Mouse (Mus musculus) spleen, adult 2 months (tissue): ENCODE measurements around the gene Epha6. TPM values are rescaled to one million over a fixed set of nuclear protein-coding genes. Genes with fewer than 3 reads are reported as not detected.
"Not testable (repeated sequence)": the region's sequence is repeated elsewhere in the genome, so short reads cannot be mapped to it uniquely, and the experiment has no call there.

Experiments used
- DNase-seq, 2 experiments: peaks; one replicate each; pipeline versions ENCODE4 v3.0.0 to v3.0.0-alpha.2; 2012 to 2021; ENCODE audit warnings: low spot score in 2 of 2, low read depth in 1 of 2
- H3K27ac ChIP-seq: fragments of 200-500 bp; 2 replicates; pipeline ENCODE4 v1.5.1; 2012; ENCODE audit warnings: low read length, inconsistent platforms; ENCODE audit not compliant: insufficient read depth
- H3K27me3 ChIP-seq: fragments of 200-500 bp; 2 replicates; pipeline ENCODE4 v1.6.1; 2012; ENCODE audit warnings: mild to moderate bottlenecking, moderate library complexity, low read length, inconsistent platforms; ENCODE audit not compliant: control insufficient read depth, insufficient read depth
- H3K36me3 ChIP-seq: fragments of 200-500 bp; 2 replicates; pipeline ENCODE4 v1.6.1; 2012; ENCODE audit warnings: mild to moderate bottlenecking, low read length, inconsistent platforms; ENCODE audit not compliant: control insufficient read depth, insufficient read depth
- H3K4me1 ChIP-seq: fragments of 200-500 bp; 2 replicates; pipeline ENCODE4 v1.6.1; 2011; ENCODE audit warnings: inconsistent platforms; ENCODE audit not compliant: control insufficient read depth, insufficient read depth, insufficient read length
- H3K4me3 ChIP-seq: fragments of 200-500 bp; 2 replicates; pipeline ENCODE4 v1.5.1; 2011; ENCODE audit warnings: mild to moderate bottlenecking, inconsistent platforms; ENCODE audit not compliant: insufficient read depth, insufficient read length; ENCODE audit errors: extremely low read depth
- CTCF ChIP-seq: fragments of 200-500 bp; IDR thresholded peaks from 2 replicates; pipeline ENCODE4 v1.5.1; 2011; ENCODE audit warnings: mild to moderate bottlenecking, inconsistent platforms; ENCODE audit not compliant: insufficient read depth, insufficient read length, insufficient replicate concordance; ENCODE audit errors: extremely low read depth
- POLR2A ChIP-seq: fragments of 200-500 bp; IDR thresholded peaks from 2 replicates; pipeline ENCODE4 v1.6.1; 2011; ENCODE audit warnings: low read depth, low read length, inconsistent platforms
- WGBS: fragments of 180-500 bp; shearing (Covaris S2); methylation state at CpG from one replicate; pipeline ENCODE4 v1.1.7; 2018; 5-methylcytosine and 5-hydroxymethylcytosine counted together
- polyA plus RNA-seq: library from polyadenylated mRNA; depleted of rRNA; stranded (reverse); fragments of >200 nt; gene quantifications from 2 replicates; pipeline ENCODE4 v1.2.3, GENCODE M21; 2012

Gene Epha6
- polyA plus RNA-seq, 1 experiment = not detected

DNA sequence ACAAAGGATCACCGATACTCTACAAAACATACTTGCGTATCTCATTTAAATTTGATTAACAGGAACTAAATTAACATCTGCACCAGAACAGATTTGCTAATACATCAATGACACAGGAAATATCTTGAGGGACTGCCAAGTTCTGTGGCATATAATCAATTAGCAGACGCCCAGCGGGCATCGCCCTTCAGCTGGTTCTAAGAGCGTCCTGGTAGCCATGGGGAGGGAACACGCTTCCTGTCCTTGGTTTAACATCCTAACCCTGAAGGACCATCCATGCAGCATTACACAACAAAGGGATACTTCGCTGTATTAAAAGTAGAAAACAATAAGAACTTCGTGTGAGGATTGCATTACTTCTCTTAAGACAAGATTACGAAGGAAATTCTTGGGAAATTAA is 769.0 kb downstream of the Epha6 start:
- Histone ChIP-seq H3K27me3 (no peaks in the 10 kb centered on the region), H3K36me3 (no peaks in the 10 kb centered on the region), H3K4me1 (no peaks in the 10 kb centered on the region), H3K4me3 (no peak overlapping the region), H3K27ac (no peak overlapping the region)
- WGBS = 88% methylated on average over 10 of the region's 10 CpGs
- DNase-seq = no peak
- TF ChIP-seq CTCF (no peak), POLR2A (no peak)

DNA sequence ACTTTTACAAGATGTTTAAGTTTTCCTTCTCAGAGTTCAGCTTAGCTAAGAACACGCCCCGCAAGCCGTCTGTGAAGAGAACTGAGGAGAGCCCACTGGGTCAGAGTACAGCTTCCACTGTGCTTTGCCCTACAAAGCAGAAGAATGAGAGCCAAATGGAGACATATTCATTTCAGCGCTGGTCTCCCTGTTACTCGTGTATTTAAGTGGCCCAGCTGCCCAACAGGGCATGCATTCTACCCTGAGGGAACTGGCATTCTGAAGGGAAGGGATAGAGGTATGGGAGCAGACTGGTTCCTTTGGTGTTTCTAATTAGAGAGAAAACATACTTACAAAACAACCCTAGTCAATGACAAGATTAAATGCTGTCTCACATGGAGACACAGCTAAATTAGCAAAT is 772.9 kb downstream of the Epha6 start:
- Histone ChIP-seq H3K4me1 (no peaks in the 10 kb centered on the region), H3K27me3 (no peaks in the 10 kb centered on the region), H3K36me3 (no peaks in the 10 kb centered on the region), H3K4me3 (no peak overlapping the region), H3K27ac (no peak overlapping the region)
- no peak for DNase-seq
- TF ChIP-seq CTCF (no peak), POLR2A (no peak)
- 73% methylated on average over 5 of the region's 5 CpGs for WGBS

DNA sequence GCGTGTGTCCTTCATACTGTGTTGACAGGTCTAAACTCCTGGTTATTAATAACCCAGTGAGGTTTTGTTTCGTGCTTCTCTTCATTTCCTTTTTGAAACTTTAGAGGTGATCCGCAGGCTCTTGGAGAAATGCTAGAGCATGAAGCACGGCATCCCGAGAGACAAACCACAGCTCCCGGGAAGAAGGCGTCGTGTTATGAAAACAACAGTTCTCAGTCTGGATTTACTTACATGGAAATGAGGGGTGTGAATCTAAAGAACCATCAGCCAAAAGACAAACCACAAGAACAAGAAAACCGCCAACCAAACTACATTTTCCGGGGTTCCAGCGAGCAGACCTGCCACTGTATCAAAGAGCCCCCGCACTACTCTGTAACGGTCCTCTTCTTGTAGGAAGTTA is 775.7 kb downstream of the Epha6 start:
- TF ChIP-seq CTCF = no peak
- no peak for TF ChIP-seq POLR2A
- Histone ChIP-seq H3K4me3 (no peak overlapping the region), H3K4me1 (no peaks in the 10 kb centered on the region), H3K27ac (no peak overlapping the region), H3K36me3 (no peaks in the 10 kb centered on the region), H3K27me3 (no peaks in the 10 kb centered on the region)
- DNase-seq = no peak
- 88% methylated on average over 13 of the region's 13 CpGs for WGBS

GRCm38 (mm10) chr16:59799790-59800189 is 805.5 kb downstream of the Epha6 start:
- 75% methylated on average over 4 of the region's 4 CpGs for WGBS
- not testable (repeated sequence) for DNase-seq, H3K27ac ChIP-seq, H3K27me3 ChIP-seq, H3K36me3 ChIP-seq, H3K4me3 ChIP-seq, H3K4me1 ChIP-seq

DNA sequence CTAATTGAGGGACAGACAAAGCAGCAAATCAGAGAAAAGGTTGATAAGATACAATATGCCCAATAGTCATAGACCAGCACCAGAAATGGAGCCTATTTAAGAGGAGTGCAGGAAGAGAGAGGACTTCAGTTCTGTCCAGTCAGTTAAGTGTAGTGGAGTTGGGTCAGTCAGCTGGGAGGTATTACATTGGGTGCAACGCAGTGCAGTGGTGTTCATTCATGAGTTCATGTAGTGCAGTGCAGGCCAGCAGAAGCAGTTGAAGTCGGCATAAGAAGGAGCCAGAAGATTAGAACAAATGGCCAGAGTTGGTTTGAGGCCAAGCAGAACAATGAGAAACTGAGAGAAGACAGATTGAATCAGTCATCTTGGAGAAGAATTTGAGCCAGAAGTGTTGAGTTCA is 833.0 kb downstream of the Epha6 start:
- 79% methylated on average over 2 of the region's 2 CpGs for WGBS
- H3K4me3 ChIP-seq = no peak overlapping the region

GRCm38 (mm10) chr16:59770421-59770820 is 834.9 kb downstream of the Epha6 start:
- Histone ChIP-seq H3K4me1 (no peaks in the 10 kb centered on the region), H3K36me3 (no peaks in the 10 kb centered on the region), H3K27me3 (no peaks in the 10 kb centered on the region), H3K27ac (no peak overlapping the region), H3K4me3 (no peak overlapping the region)
- TF ChIP-seq CTCF (no peak), POLR2A (no peak)
- 89% methylated on average over 1 of the region's 1 CpGs for WGBS
- DNase-seq = no peak

More for the DNA sequence above, 833.0 kb downstream of the Epha6 start:
- Histone ChIP-seq H3K36me3 (no peaks in the 10 kb centered on the region), H3K27me3 (no peaks in the 10 kb centered on the region), H3K27ac (no peak overlapping the region), H3K4me1 (no peaks in the 10 kb centered on the region)
- no peak for DNase-seq
- TF ChIP-seq POLR2A (no peak), CTCF (no peak)

GRCm38 (mm10) chr16:59769936-59770335 is 835.4 kb downstream of the Epha6 start:
- Histone ChIP-seq H3K4me1 (no peaks in the 10 kb centered on the region), H3K36me3 (no peaks in the 10 kb centered on the region), H3K27ac (no peak overlapping the region), H3K27me3 (no peaks in the 10 kb centered on the region), H3K4me3 (no peak overlapping the region)
- no peak for DNase-seq
- WGBS = 84% methylated on average over 7 of the region's 7 CpGs
- TF ChIP-seq CTCF (no peak), POLR2A (no peak)
